Mouse (Mus musculus) liver, embryonic 12.5 days (tissue): ENCODE data around the gene Gabpb2. TPM values are rescaled to one million over a fixed set of nuclear protein-coding genes. Genes with fewer than 3 reads are reported as not detected.

Source experiments
- ATAC-seq: fragments of 200-750 bp; cut with Nextera tagmentation; 2 replicates; pipeline ENCODE4 v1.8.0; 2017; ENCODE audit warnings: moderate number of reproducible peaks, mild to moderate bottlenecking, moderate library complexity
- H3K27ac ChIP-seq: fragments of 300-500 bp; sonication (generic); 2 replicates; pipeline ENCODE4 v1.5.1; 2016; ENCODE audit warnings: mild to moderate bottlenecking
- H3K27me3 ChIP-seq: fragments of 300-500 bp; sonication (generic); replicated peaks from 2 replicates; pipeline ENCODE4 v1.6.1; 2016; ENCODE audit warnings: mild to moderate bottlenecking, moderate library complexity
- H3K36me3 ChIP-seq: fragments of 300-500 bp; sonication (generic); 2 replicates; pipeline ENCODE4 v1.6.1; 2016; ENCODE audit warnings: mild to moderate bottlenecking, moderate library complexity
- H3K4me1 ChIP-seq: fragments of 300-500 bp; sonication (generic); 2 replicates; pipeline ENCODE4 v1.6.1; 2016
- H3K4me2 ChIP-seq: fragments of 300-500 bp; sonication (generic); 2 replicates; pipeline ENCODE4 v1.6.1; 2016; ENCODE audit warnings: mild to moderate bottlenecking, moderate library complexity
- H3K4me3 ChIP-seq: fragments of 300-500 bp; sonication (generic); 2 replicates; pipeline ENCODE4 v1.5.1; 2016; ENCODE audit warnings: mild to moderate bottlenecking, moderate library complexity
- H3K9ac ChIP-seq: fragments of 300-500 bp; sonication (generic); 2 replicates; pipeline ENCODE4 v1.6.1; 2016; ENCODE audit warnings: mild to moderate bottlenecking, moderate library complexity
- H3K9me3 ChIP-seq: fragments of 300-500 bp; sonication (generic); replicated peaks from 2 replicates; pipeline ENCODE4 v1.6.1; 2016; ENCODE audit warnings: mild to moderate bottlenecking, moderate library complexity
- WGBS: fragments of 180-500 bp; shearing (Covaris S2); methylation state at CpG from one replicate; pipeline ENCODE4 v1.1.7; 2016; ENCODE audit not compliant: insufficient replicate concordance; 5-methylcytosine and 5-hydroxymethylcytosine counted together
- polyA plus RNA-seq: library from polyadenylated mRNA; unstranded; fragments of >200 nt; fragmentation: Nextera tagmentation; extraction: Ambion mirVana; gene quantifications from 2 replicates; pipeline ENCODE4 v1.2.1, GENCODE M21; 2016

Gabpb2 gene
- polyA plus RNA-seq, 1 experiment from 2014 or later, result 11.4 TPM

DNA sequence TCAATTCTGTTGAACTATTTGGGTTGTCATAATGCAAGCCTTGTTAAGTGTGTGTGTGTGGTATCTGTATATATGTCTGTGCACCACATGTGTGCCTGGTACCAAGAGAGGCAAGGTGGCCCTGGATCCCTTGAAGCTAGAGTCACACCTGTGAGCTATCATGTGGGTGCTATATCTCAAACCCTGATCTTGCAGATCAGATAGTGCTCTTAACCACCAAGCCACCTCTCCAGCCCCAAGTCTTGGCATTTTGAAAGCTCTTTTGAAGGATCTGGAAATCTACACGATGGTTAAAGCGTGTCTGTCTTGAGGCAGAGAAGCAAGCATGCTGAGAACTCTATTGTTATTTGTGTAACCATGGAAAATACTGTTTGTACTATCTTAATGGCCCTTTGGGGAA is 7.1 kb downstream of the Gabpb2 start:
- no peak overlapping the region for H3K4me2 ChIP-seq
- no peaks in the 10 kb centered on the region for H3K9me3 ChIP-seq
- no peaks in the 10 kb centered on the region for H3K27me3 ChIP-seq
- no peak overlapping the region for H3K27ac ChIP-seq
- ATAC-seq, result no peak
- H3K9ac ChIP-seq, result no peak overlapping the region
- 86% methylated on average over 2 of the region's 2 CpGs for WGBS
- peaks cover 95% of the 10 kb centered on the region for H3K36me3 ChIP-seq
- H3K4me3 ChIP-seq, result no peak overlapping the region
- H3K4me1 ChIP-seq, result peaks cover 9% of the 10 kb centered on the region; the same call in 1 of the 2 replicates

DNA sequence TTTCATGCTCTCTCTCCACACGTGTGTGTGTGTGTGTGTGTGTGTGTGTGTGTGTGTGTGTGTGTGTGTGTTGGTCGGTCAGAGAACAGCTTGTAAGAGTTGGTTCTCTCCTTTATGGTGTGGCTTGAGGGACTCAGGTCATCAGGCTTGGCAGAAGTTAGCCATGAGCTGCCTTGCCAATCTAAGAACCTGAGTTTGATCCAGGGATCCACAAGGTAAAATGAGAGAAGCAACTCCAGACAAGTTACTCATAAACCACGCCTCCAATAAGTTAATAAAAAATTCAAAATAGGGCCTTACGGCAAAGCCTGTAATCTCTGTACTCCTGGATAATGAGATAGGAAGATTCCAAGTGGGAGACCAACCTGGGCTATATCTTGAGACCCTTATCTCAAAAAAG is 9.4 kb downstream of the Gabpb2 start:
- 81% methylated on average over 4 of the region's 4 CpGs for WGBS
- Histone ChIP-seq H3K36me3 (peaks cover 96% of the 10 kb centered on the region), H3K9me3 (no peaks in the 10 kb centered on the region), H3K9ac (no peak overlapping the region), H3K27me3 (no peaks in the 10 kb centered on the region), H3K4me2 (no peak overlapping the region), H3K4me3 (no peak overlapping the region), H3K27ac (no peak overlapping the region), H3K4me1 (no peaks in the 10 kb centered on the region)
- no peak for ATAC-seq

GRCm38 (mm10) chr3:95203880-95204279 is 13.8 kb downstream of the Gabpb2 start:
- H3K9ac ChIP-seq, result no peak overlapping the region
- H3K27ac ChIP-seq, result no peak overlapping the region
- WGBS, result 89% methylated on average over 6 of the region's 6 CpGs
- H3K4me1 ChIP-seq, result no peaks in the 10 kb centered on the region
- H3K9me3 ChIP-seq, result no peaks in the 10 kb centered on the region
- H3K4me3 ChIP-seq, result no peak overlapping the region
- H3K36me3 ChIP-seq, result peaks cover 100% of the 10 kb centered on the region
- H3K4me2 ChIP-seq, result no peak overlapping the region
- H3K27me3 ChIP-seq, result no peaks in the 10 kb centered on the region
- no peak for ATAC-seq

DNA sequence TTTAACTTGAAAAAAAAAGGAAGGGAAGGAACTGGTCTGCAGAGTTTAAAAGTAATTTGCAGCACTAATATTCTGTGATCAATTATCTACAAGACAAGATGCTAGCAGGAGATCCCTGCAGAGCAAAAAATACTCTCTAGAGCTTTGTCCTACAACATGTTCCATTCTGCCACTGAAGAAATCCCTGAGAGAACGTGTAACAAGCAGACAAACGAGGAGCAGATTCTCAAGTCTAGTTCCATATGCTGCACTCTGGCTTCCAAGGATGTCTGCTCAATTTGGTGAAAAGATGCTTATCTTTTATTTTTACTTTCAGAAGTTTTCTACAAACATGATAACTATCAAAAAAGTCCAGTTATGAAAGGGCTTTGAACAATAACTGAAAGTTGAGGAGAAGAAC is 17.2 kb downstream of the Gabpb2 start:
- no peak overlapping the region for H3K27ac ChIP-seq
- H3K4me1 ChIP-seq, result no peaks in the 10 kb centered on the region
- 76% methylated on average over 2 of the region's 2 CpGs for WGBS
- no peak overlapping the region for H3K4me3 ChIP-seq
- no peaks in the 10 kb centered on the region for H3K27me3 ChIP-seq
- H3K9me3 ChIP-seq, result no peaks in the 10 kb centered on the region
- H3K36me3 ChIP-seq, result peaks cover 100% of the 10 kb centered on the region
- H3K9ac ChIP-seq, result no peak overlapping the region
- no peak overlapping the region for H3K4me2 ChIP-seq
- ATAC-seq, result no peak

DNA sequence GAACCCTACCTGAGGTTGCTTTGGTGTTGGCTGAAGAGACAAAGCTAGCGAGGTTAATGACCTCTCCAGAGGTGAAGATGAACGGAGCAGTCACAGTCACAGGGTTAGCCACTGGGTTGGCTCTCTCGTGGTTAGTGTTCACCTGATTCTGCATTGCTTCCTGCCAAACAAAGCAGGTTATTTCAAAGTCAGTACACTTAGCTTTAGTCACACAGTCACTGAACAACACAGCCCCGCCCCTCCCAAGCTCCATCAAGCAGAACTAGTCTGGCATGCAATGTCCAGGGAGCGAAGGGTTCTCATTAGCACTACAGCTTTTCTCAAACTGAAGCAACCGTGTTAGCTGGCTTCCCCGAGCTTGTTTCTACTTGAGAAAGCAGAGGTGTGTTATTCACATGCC is 17.6 kb downstream of the Gabpb2 start:
- Histone ChIP-seq H3K9ac (no peak overlapping the region), H3K4me2 (no peak overlapping the region), H3K27me3 (no peaks in the 10 kb centered on the region), H3K4me3 (no peak overlapping the region), H3K9me3 (no peaks in the 10 kb centered on the region), H3K4me1 (no peaks in the 10 kb centered on the region), H3K27ac (no peak overlapping the region), H3K36me3 (peaks cover 100% of the 10 kb centered on the region)
- 84% methylated on average over 7 of the region's 7 CpGs for WGBS
- no peak for ATAC-seq

GRCm38 (mm10) chr3:95199101-95199500 is 18.6 kb downstream of the Gabpb2 start:
- 64% methylated on average over 1 of the region's 1 CpGs for WGBS
- Histone ChIP-seq H3K36me3 (peaks cover 99% of the 10 kb centered on the region), H3K27me3 (no peaks in the 10 kb centered on the region), H3K4me1 (no peaks in the 10 kb centered on the region), H3K4me2 (no peak overlapping the region), H3K27ac (no peak overlapping the region), H3K9ac (no peak overlapping the region), H3K9me3 (no peaks in the 10 kb centered on the region), H3K4me3 (no peak overlapping the region)
- ATAC-seq, result no peak

DNA sequence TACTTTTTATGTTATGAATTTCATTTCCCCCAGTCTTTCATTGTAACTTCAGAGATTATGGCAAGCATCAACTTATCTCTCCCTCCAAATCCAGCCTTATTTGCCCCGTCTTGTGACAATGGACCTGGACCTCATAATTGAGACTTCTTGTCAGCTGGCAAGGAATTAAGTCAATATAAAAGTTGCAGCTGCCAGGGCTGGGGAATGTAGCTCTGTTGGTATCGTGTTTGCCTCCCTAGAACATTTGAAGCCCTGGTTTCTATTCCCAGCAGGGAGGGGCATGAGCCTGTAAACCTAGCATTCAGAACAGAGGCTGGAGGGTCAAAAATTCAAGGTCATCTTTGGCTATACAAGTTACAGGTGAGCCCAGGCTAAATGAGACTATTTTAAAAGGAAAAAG is 21.9 kb downstream of the Gabpb2 start:
- ATAC-seq, result no peak
- H3K4me1 ChIP-seq, result no peaks in the 10 kb centered on the region
- H3K27me3 ChIP-seq, result no peaks in the 10 kb centered on the region
- no peak overlapping the region for H3K9ac ChIP-seq
- H3K9me3 ChIP-seq, result no peaks in the 10 kb centered on the region
- no peak overlapping the region for H3K4me3 ChIP-seq
- H3K36me3 ChIP-seq, result peaks cover 96% of the 10 kb centered on the region
- WGBS, result 86% methylated on average over 2 of the region's 2 CpGs
- no peak overlapping the region for H3K27ac ChIP-seq
- H3K4me2 ChIP-seq, result no peak overlapping the region

DNA sequence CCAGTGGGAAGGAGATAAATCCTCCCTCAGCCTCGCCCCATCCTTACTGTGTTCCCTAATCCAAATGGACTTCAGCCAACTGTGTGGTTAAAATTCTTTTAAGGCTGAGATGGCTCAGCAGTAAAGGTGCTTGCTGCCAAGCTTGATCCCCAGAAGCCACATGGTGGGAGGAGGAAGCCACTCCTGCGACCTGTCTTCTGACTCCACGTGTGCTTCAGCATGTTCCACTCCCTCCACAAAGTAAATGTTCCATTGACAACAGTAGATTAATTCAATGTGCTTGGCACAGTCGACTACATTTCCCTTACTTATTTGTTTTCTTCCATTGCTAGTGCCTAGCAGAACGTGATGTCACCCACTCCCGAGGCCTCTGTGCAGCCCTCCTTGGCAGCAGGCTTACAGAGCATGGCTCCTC is 23.0 kb downstream of the Gabpb2 start:
- WGBS, result 83% methylated on average over 6 of the region's 6 CpGs
- no peak for ATAC-seq
- H3K36me3 ChIP-seq, result peaks cover 96% of the 10 kb centered on the region

DNA sequence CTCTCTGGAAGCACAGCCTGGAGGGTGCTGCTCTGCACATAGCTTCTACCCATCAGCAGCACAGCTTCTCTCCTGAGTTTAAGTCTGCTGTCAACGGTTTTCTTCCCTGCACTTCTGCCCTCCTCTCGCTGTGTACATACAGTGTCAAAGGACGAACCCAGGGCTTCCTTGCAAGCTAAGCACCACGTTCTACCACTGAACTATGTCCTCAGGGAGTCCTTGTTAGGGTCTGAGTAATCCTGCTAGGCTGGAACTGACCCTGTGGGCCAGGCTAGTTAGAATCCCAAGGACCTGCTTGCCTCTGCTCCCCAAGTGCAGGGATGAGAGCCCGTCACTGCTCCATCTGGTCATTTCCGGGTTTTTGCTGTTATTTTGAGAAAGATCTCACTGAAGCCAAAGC is 30.8 kb downstream of the Gabpb2 start:
- no peak for ATAC-seq
- Histone ChIP-seq H3K9ac (no peak overlapping the region), H3K4me3 (no peak overlapping the region), H3K4me1 (no peaks in the 10 kb centered on the region), H3K27me3 (no peaks in the 10 kb centered on the region), H3K9me3 (no peaks in the 10 kb centered on the region), H3K27ac (no peak overlapping the region), H3K4me2 (no peak overlapping the region), H3K36me3 (peaks cover 99% of the 10 kb centered on the region)
- 89% methylated on average over 6 of the region's 6 CpGs for WGBS

More for the DNA sequence above, 23.0 kb downstream of the Gabpb2 start:
- no peak overlapping the region for H3K27ac ChIP-seq
- no peaks in the 10 kb centered on the region for H3K9me3 ChIP-seq
- no peaks in the 10 kb centered on the region for H3K27me3 ChIP-seq
- no peaks in the 10 kb centered on the region for H3K4me1 ChIP-seq
- H3K9ac ChIP-seq, result no peak overlapping the region
- H3K4me2 ChIP-seq, result no peak overlapping the region
- H3K4me3 ChIP-seq, result no peak overlapping the region

GRCm38 (mm10) chr3:95186100-95186499 is 31.6 kb downstream of the Gabpb2 start:
- no peak for ATAC-seq
- H3K4me3 ChIP-seq, result no peak overlapping the region
- H3K9ac ChIP-seq, result no peak overlapping the region
- 91% methylated on average over 2 of the region's 2 CpGs for WGBS
- H3K27ac ChIP-seq, result no peak overlapping the region
- no peaks in the 10 kb centered on the region for H3K4me1 ChIP-seq
- no peak overlapping the region for H3K4me2 ChIP-seq
- H3K27me3 ChIP-seq, result no peaks in the 10 kb centered on the region
- no peaks in the 10 kb centered on the region for H3K9me3 ChIP-seq
- peaks cover 94% of the 10 kb centered on the region for H3K36me3 ChIP-seq

GRCm38 (mm10) chr3:95184796-95185577 is 32.7 kb downstream of the Gabpb2 start:
- Histone ChIP-seq H3K27ac (no peak overlapping the region), H3K4me1 (no peaks in the 10 kb centered on the region), H3K9me3 (no peaks in the 10 kb centered on the region), H3K27me3 (no peaks in the 10 kb centered on the region), H3K9ac (no peak overlapping the region), H3K4me3 (no peak overlapping the region), H3K4me2 (no peak overlapping the region), H3K36me3 (peaks cover 83% of the 10 kb centered on the region)
- WGBS, result 83% methylated on average over 9 of the region's 9 CpGs
- ATAC-seq, result no peak

DNA sequence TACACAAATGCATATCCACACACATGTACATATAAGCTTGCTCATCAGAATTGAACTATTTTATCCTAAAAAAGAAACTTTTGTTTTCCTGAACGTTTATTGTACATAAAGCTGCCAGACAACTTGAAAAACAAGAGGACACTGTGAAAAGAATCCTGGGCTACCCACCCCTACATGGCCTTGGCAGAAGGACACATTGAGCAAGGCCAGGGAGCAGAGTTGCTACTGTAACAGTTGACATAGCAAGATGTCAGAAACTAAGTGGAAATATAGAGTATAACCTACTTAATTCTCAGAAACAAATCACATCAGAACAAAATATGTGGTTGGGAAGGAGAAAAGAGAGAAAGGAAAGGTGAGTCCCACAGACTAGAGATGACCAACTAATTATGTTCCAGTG is 35.9 kb downstream of the Gabpb2 start:
- WGBS, result 55% methylated on average over 1 of the region's 1 CpGs
- Histone ChIP-seq H3K27ac (no peak overlapping the region), H3K9me3 (no peaks in the 10 kb centered on the region), H3K36me3 (peaks cover 51% of the 10 kb centered on the region), H3K9ac (no peak overlapping the region), H3K4me3 (no peak overlapping the region), H3K4me1 (no peaks in the 10 kb centered on the region), H3K27me3 (peaks cover 15% of the 10 kb centered on the region; the same call in 1 of the 2 replicates), H3K4me2 (no peak overlapping the region)
- ATAC-seq, result no peak

DNA sequence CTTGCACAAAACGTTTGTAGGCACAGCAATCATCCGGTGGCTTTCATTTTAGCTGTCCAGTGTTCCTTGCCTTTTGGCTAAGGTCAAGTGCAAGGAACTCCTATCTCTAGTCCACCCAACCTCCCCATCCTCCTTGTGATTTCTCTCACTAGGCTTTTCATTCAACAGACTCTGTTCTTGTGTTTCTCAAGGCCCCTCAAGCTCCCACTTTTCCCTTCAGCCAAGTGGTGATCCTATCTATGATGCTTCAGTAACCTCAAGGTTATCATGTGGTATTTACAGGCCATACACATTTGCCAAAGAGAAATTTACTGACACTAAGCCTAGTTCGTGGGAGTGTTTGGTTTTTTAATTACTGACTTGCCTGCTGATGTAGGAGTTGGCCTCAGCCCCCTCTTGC is 37.8 kb downstream of the Gabpb2 start:
- no peaks in the 10 kb centered on the region for H3K9me3 ChIP-seq
- H3K36me3 ChIP-seq, result peaks cover 32% of the 10 kb centered on the region
- no peak for ATAC-seq
- peaks cover 27% of the 10 kb centered on the region for H3K27me3 ChIP-seq
- H3K4me2 ChIP-seq, result no peak overlapping the region
- no peak overlapping the region for H3K27ac ChIP-seq
- H3K9ac ChIP-seq, result no peak overlapping the region
- H3K4me1 ChIP-seq, result no peaks in the 10 kb centered on the region
- 58% methylated on average over 3 of the region's 3 CpGs for WGBS
- no peak overlapping the region for H3K4me3 ChIP-seq
